Mouse (Mus musculus): ENCODE measurements around the gene Gm28042. TPM values are rescaled to one million over a fixed set of nuclear protein-coding genes. Genes with fewer than 3 reads are reported as not detected.

The Gm28042 gene
- total RNA-seq, 1 experiment: 2.9 TPM

- peaks cover 0 to 4% of the 10 kb centered on the region in 2 experiments; a peak in 1 of 4 replicates for H3K4me1 ChIP-seq (ENCODE audit: control insufficient read depth in 2 of 2, insufficient read depth in 2 of 2, low read length in 2 of 2, poor library complexity in 1 of 2)
- no peak overlapping the region for H3K27ac ChIP-seq (ENCODE audit: insufficient read depth, low read depth, low read length, poor library complexity, severe bottlenecking)
- H3K9me3 ChIP-seq (ENCODE audit: control insufficient read depth, insufficient read depth, low read depth, low read length): no peaks in the 10 kb centered on the region
- in situ Hi-C loops (cut with MboI; ENCODE audit: low sequenced_read_pairs in 2 of 2, unreplicated experiment in 2 of 2): no loop called here
- no peak overlapping the region for H3K9ac ChIP-seq (ENCODE audit: insufficient read depth, low read depth, low read length, poor library complexity, severe bottlenecking)
- no peak for DNase-seq (ENCODE audit: low read depth, low spot score)
- no peaks in the 10 kb centered on the region for H3K36me3 ChIP-seq (ENCODE audit: control insufficient read depth, insufficient read depth, low read length, poor library complexity, severe bottlenecking)
- no peak for TF ChIP-seq MAFK (IDR thresholded peaks at IDR 0.05; ENCODE audit: insufficient read depth, low read depth, low read length)
- TF ChIP-seq CHD2 (IDR thresholded peaks at IDR 0.05; ENCODE audit: low read depth, low read length): no peak
- no peak for TF ChIP-seq ZNF384 (IDR thresholded peaks at IDR 0.05; ENCODE audit: low read depth, low read length)
- TF ChIP-seq ZC3H11A (IDR thresholded peaks at IDR 0.05; ENCODE audit: borderline replicate concordance, low read depth, low read length): no peak
- TF ChIP-seq HCFC1 (IDR thresholded peaks at IDR 0.05; ENCODE audit: borderline replicate concordance, insufficient read depth, low read length): no peak
- no peak overlapping the region for H3K4me3 ChIP-seq (ENCODE audit: insufficient read depth in 1 of 2, low read depth in 1 of 2, low read length in 2 of 2, poor library complexity in 1 of 2, severe bottlenecking in 1 of 2)
Observed at GRCm38 (mm10) chr2:120066224-120066623, 38.9 kb downstream of the Gm28042 start.

GRCm38 (mm10) chr2:120068555-120069465, 41.5 kb downstream of the Gm28042 start:
- peak overlapping the region; percentile 72 for H3K9ac ChIP-seq (ENCODE audit: insufficient read depth, low read depth, low read length, poor library complexity, severe bottlenecking)
- peak overlapping the region; percentile 71 to 75 for H3K4me3 ChIP-seq (ENCODE audit: insufficient read depth in 1 of 2, low read depth in 1 of 2, low read length in 2 of 2, poor library complexity in 1 of 2, severe bottlenecking in 1 of 2)
- H3K27ac ChIP-seq (ENCODE audit: insufficient read depth, low read depth, low read length, poor library complexity, severe bottlenecking): no peak overlapping the region
- H3K36me3 ChIP-seq (ENCODE audit: control insufficient read depth, insufficient read depth, low read length, poor library complexity, severe bottlenecking): no peaks in the 10 kb centered on the region
- H3K4me1 ChIP-seq (ENCODE audit: control insufficient read depth in 2 of 2, insufficient read depth in 2 of 2, low read length in 2 of 2, poor library complexity in 1 of 2): peaks cover 0 to 4% of the 10 kb centered on the region in 2 experiments; a peak in 1 of 4 replicates
- no peak for DNase-seq (ENCODE audit: low read depth, low spot score)
- TF ChIP-seq CHD2 (IDR thresholded peaks at IDR 0.05; ENCODE audit: low read depth, low read length) (no peak), ZC3H11A (IDR thresholded peaks at IDR 0.05; ENCODE audit: borderline replicate concordance, low read depth, low read length) (peak; percentile 12; the same call in 1 of the 2 replicates)
- H3K9me3 ChIP-seq (ENCODE audit: control insufficient read depth, insufficient read depth, low read depth, low read length): no peaks in the 10 kb centered on the region
- in situ Hi-C loops (cut with MboI; ENCODE audit: low sequenced_read_pairs in 2 of 2, unreplicated experiment in 2 of 2): no loop called here

DNA sequence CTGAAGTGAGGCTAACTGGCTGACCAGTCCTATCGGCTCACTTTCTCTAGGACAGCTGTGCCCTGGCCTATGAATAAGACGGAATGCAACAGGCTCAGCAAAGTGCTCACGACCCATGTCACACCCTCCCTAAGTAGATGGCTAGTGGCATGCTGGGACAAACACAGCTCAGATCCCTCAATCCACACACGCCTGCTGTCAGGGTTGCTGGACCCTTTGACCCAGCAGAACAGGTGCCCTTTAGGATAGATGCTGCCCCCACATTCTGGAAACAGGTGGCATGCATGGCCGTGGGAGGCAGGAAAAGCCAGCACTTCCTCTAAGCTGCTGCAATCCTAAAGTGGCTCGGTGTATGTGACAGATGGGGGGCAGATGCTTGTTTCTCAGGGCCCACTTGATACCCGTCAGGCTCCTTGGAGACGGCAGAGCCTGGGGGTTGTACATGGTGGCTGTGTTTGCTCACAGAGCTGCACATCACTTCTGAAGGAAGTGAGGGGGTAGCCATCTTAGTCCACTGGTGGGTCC, 42.2 kb downstream of the Gm28042 start:
- peaks cover 0 to 4% of the 10 kb centered on the region in 2 experiments; a peak in 1 of 4 replicates for H3K4me1 ChIP-seq (ENCODE audit: control insufficient read depth in 2 of 2, insufficient read depth in 2 of 2, low read length in 2 of 2, poor library complexity in 1 of 2)
- no peak overlapping the region for H3K4me3 ChIP-seq (ENCODE audit: insufficient read depth in 1 of 2, low read depth in 1 of 2, low read length in 2 of 2, poor library complexity in 1 of 2, severe bottlenecking in 1 of 2)
- H3K9me3 ChIP-seq (ENCODE audit: control insufficient read depth, insufficient read depth, low read depth, low read length): no peaks in the 10 kb centered on the region
- TF ChIP-seq HCFC1 (IDR thresholded peaks at IDR 0.05; ENCODE audit: borderline replicate concordance, insufficient read depth, low read length) (no peak), MAFK (IDR thresholded peaks at IDR 0.05; ENCODE audit: insufficient read depth, low read depth, low read length) (no peak), ZNF384 (IDR thresholded peaks at IDR 0.05; ENCODE audit: low read depth, low read length) (no peak), CHD2 (IDR thresholded peaks at IDR 0.05; ENCODE audit: low read depth, low read length) (no peak), ZC3H11A (IDR thresholded peaks at IDR 0.05; ENCODE audit: borderline replicate concordance, low read depth, low read length) (no peak)
- no peak for DNase-seq (ENCODE audit: low read depth, low spot score)
- no peak overlapping the region for H3K27ac ChIP-seq (ENCODE audit: insufficient read depth, low read depth, low read length, poor library complexity, severe bottlenecking)
- H3K9ac ChIP-seq (ENCODE audit: insufficient read depth, low read depth, low read length, poor library complexity, severe bottlenecking): no peak overlapping the region
- in situ Hi-C loops (cut with MboI; ENCODE audit: low sequenced_read_pairs in 2 of 2, unreplicated experiment in 2 of 2): no loop called here
- no peaks in the 10 kb centered on the region for H3K36me3 ChIP-seq (ENCODE audit: control insufficient read depth, insufficient read depth, low read length, poor library complexity, severe bottlenecking)

- in situ Hi-C loops (cut with MboI; ENCODE audit: low sequenced_read_pairs in 2 of 2, unreplicated experiment in 2 of 2): no loop called here
- DNase-seq (ENCODE audit: low read depth, low spot score): no peak
- H3K27ac ChIP-seq (ENCODE audit: insufficient read depth, low read depth, low read length, poor library complexity, severe bottlenecking): no peak overlapping the region
- peaks cover 0 to 2% of the 10 kb centered on the region in 2 experiments; a peak in 1 of 4 replicates for H3K4me1 ChIP-seq (ENCODE audit: control insufficient read depth in 2 of 2, insufficient read depth in 2 of 2, low read length in 2 of 2, poor library complexity in 1 of 2)
- H3K4me3 ChIP-seq (ENCODE audit: insufficient read depth in 1 of 2, low read depth in 1 of 2, low read length in 2 of 2, poor library complexity in 1 of 2, severe bottlenecking in 1 of 2): no peak overlapping the region
- TF ChIP-seq ZC3H11A (IDR thresholded peaks at IDR 0.05; ENCODE audit: borderline replicate concordance, low read depth, low read length): no peak
- TF ChIP-seq MAFK (IDR thresholded peaks at IDR 0.05; ENCODE audit: insufficient read depth, low read depth, low read length): no peak
- TF ChIP-seq ZNF384 (IDR thresholded peaks at IDR 0.05; ENCODE audit: low read depth, low read length): no peak
- TF ChIP-seq CHD2 (IDR thresholded peaks at IDR 0.05; ENCODE audit: low read depth, low read length): no peak
- TF ChIP-seq HCFC1 (IDR thresholded peaks at IDR 0.05; ENCODE audit: borderline replicate concordance, insufficient read depth, low read length): no peak
- no peaks in the 10 kb centered on the region for H3K36me3 ChIP-seq (ENCODE audit: control insufficient read depth, insufficient read depth, low read length, poor library complexity, severe bottlenecking)
- no peaks in the 10 kb centered on the region for H3K9me3 ChIP-seq (ENCODE audit: control insufficient read depth, insufficient read depth, low read depth, low read length)
- no peak overlapping the region for H3K9ac ChIP-seq (ENCODE audit: insufficient read depth, low read depth, low read length, poor library complexity, severe bottlenecking)
Observed at GRCm38 (mm10) chr2:120074096-120074495, 46.8 kb downstream of the Gm28042 start.

Measured in ES-E14 (cell line).